Mouse (Mus musculus) G1E (cell line): ENCODE results near the gene Uqcr10. TPM values are rescaled to one million over a fixed set of nuclear protein-coding genes. Genes with fewer than 3 reads are reported as not detected.
"Not testable (repeated sequence)": the region's sequence is repeated elsewhere in the genome, so short reads cannot be mapped to it uniquely, and the experiment has no call there.

Source experiments
- ATAC-seq: 2 replicates; pipeline ENCODE4 v1.8.0; 2016; ENCODE audit warnings: mild to moderate bottlenecking; ENCODE audit not compliant: insufficient number of reproducible peaks, poor library complexity, low FRiP score, severe bottlenecking; ENCODE audit errors: extremely low read depth
- DNase-seq: peaks from one replicate; pipeline ENCODE4 v3.0.0; 2012; ENCODE audit warnings: low spot score
- H3K27me3 ChIP-seq: 2 replicates; pipeline ENCODE4 v1.6.1; 2012; ENCODE audit warnings: mild to moderate bottlenecking, low read length, inconsistent platforms; ENCODE audit not compliant: insufficient read depth
- H3K36me3 ChIP-seq: replicated peaks from 2 replicates; pipeline ENCODE3; 2012; ENCODE audit warnings: mild to moderate bottlenecking, inconsistent platforms
- H3K4me1 ChIP-seq: 2 replicates; pipeline ENCODE4 v1.6.1; 2012; ENCODE audit warnings: low read depth, low read length, inconsistent platforms, mixed read lengths; ENCODE audit not compliant: insufficient read depth
- H3K4me3 ChIP-seq: 2 replicates; pipeline ENCODE4 v1.5.1; 2012; ENCODE audit warnings: low read depth, mild to moderate bottlenecking, inconsistent platforms, low read length, moderate library complexity, mixed read lengths
- H3K9me3 ChIP-seq: replicated peaks from 2 replicates; pipeline ENCODE4 v1.6.1; 2012; ENCODE audit warnings: inconsistent platforms
- CTCF ChIP-seq: IDR thresholded peaks from 2 replicates; pipeline ENCODE4 v1.5.1; 2012; ENCODE audit warnings: low read depth, low read length, inconsistent platforms, mixed read lengths
- GATA1 ChIP-seq: IDR thresholded peaks from 2 replicates; pipeline ENCODE4 v1.6.1; 2012; ENCODE audit warnings: borderline replicate concordance, low read length, inconsistent platforms, mixed read lengths
- GATA2 ChIP-seq: IDR thresholded peaks from 2 replicates; pipeline ENCODE4 v1.6.1; 2012; ENCODE audit warnings: low read depth, low read length, inconsistent platforms, borderline replicate concordance
- POLR2AphosphoS5 ChIP-seq: IDR thresholded peaks from 2 replicates; pipeline ENCODE4 v1.6.1; 2012; ENCODE audit warnings: low read depth, low read length, inconsistent platforms; ENCODE audit not compliant: insufficient replicate concordance
- TAL1 ChIP-seq: conservative IDR thresholded peaks from 2 replicates; pipeline ENCODE4 v1.6.1; 2012; ENCODE audit warnings: low read depth, low read length, inconsistent platforms, mixed read lengths
- polyA plus RNA-seq: library from polyadenylated mRNA; stranded (reverse); fragments of >175 nt; gene quantifications from 2 replicates; pipeline ENCODE4 v1.2.3, GENCODE M21; 2012
- total RNA-seq, 2 experiments: library from RNA; stranded (forward) in 1 of 2; stranded (reverse) in 1 of 2; fragments of 200-1000 nt in 1 of 2; fragments of >200 nt in 1 of 2; fragmentation: Nextera tagmentation in 1 of 2; gene quantifications; 2 replicates each; pipeline ENCODE4 v1.2.3; 2014 to 2017

Gene Uqcr10
- total and polyA plus RNA-seq, 3 experiments = 23.8 to 191 (median 142) TPM

DNA sequence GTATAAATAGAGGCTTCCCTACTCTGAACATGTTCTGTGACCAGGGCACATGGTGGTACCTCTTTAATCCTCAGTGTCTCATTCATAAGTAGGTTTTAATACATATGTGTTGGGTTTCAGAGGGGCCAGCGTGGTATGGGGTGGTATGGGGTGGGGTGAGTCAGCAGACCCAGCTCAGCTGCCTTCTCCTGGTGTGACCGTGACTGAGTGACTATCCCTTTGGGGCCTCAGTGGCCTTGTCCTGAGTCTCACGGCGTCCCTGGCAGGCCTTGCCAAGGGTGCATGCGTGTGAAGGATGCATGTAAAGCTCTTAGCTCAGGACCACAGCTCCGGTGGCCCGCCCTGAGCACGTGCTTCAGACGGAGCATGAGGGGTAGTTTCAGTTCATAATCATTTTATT is 15.8 kb upstream of the Uqcr10 start:
- no peak for ATAC-seq
- no peak for DNase-seq
- H3K9me3 ChIP-seq = no peaks in the 10 kb centered on the region
- peaks cover 10% of the 10 kb centered on the region; the same call in 1 of the 2 replicates for H3K4me1 ChIP-seq
- TF ChIP-seq TAL1 (no peak), POLR2AphosphoS5 (no peak), CTCF (no peak), GATA1 (no peak), GATA2 (no peak)
- H3K27me3 ChIP-seq = no peaks in the 10 kb centered on the region
- H3K36me3 ChIP-seq = peaks cover 74% of the 10 kb centered on the region
- H3K4me3 ChIP-seq = no peak overlapping the region

DNA sequence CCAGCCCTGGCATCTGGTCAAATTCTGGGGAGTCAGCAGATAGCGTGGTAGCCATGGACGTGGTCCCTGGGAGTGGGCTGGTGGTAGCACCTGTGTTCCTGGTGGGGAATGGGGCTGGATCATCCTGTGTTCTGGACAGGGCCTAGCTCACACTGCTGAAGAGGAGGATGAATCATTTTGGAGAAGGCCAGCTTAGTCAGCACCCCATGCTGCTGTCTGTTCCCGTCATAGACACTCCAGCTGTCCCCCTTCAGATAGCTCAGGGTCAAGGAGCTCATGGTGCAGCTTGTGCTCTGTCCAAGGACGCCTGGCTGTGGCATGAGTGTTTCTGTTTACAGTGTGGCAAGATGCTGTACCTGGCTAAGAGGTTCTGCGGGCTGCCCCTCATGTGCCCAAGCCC is 14.4 kb upstream of the Uqcr10 start:
- ATAC-seq = no peak
- Histone ChIP-seq H3K4me3 (no peak overlapping the region), H3K4me1 (peaks cover 18% of the 10 kb centered on the region), H3K36me3 (peaks cover 64% of the 10 kb centered on the region), H3K9me3 (no peaks in the 10 kb centered on the region), H3K27me3 (no peaks in the 10 kb centered on the region)
- TF ChIP-seq GATA2 = no peak
- no peak for TF ChIP-seq GATA1
- no peak for TF ChIP-seq TAL1
- TF ChIP-seq POLR2AphosphoS5 = no peak
- TF ChIP-seq CTCF = no peak
- no peak for DNase-seq

DNA sequence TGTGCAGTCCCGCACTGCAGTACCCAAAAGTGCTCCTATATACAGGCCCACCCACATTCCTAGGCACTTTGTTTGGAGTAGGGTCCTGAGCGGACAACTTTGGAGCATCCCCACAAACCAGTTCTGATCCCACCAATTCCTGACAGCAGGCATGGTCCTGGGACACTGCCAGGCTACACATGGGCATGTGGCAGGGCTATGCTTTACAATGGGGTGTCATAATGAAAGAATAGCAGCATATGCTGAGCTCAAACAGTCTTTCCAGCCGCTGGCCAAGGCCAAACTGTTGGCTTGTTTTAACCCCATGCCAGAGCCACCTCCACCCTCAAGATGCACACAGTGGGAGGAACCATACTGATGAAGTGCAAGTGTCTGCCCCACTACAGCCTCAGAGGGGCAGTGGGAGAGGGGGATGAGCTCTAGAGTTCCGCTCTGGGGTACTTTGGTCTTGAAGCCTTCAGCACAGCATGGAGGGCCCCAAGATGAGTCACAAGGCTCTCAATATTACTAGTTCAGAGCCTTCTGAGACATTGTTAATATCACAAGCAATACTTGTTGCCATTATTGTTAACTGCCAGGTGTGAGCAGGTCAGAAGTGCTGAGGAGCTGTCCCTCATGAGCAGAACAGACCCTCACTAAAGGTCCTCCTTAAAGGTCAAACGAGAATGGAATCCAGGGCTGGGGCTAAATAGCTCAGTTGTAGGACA is 12.5 kb upstream of the Uqcr10 start:
- H3K4me1 ChIP-seq = peaks cover 23% of the 10 kb centered on the region
- no peak for DNase-seq
- no peak overlapping the region for H3K4me3 ChIP-seq
- ATAC-seq = no peak
- no peak for TF ChIP-seq GATA2
- TF ChIP-seq CTCF = no peak
- TF ChIP-seq POLR2AphosphoS5 = no peak
- no peak for TF ChIP-seq GATA1
- TF ChIP-seq TAL1 = no peak
- H3K9me3 ChIP-seq = no peaks in the 10 kb centered on the region
- peaks cover 58% of the 10 kb centered on the region for H3K36me3 ChIP-seq
- H3K27me3 ChIP-seq = no peaks in the 10 kb centered on the region

DNA sequence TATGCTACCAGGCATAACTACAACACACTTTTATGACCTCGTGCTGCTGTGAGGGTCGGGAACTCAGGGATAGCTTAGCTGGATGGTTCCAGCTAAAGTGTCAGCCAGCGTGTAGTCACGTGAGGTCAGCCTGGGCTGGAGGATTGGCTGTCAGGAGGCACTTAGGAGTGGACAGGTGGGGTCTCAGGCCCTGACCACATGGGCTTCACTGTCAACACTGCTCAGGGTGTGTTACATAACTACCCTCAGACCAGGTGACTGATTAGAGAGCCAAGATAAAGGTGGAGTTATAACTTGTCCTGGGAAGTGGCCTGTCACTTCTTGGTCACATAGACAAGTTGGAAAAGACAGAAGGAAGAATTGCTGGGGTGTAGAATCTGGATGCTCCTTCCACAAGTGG is 11.5 kb upstream of the Uqcr10 start:
- Histone ChIP-seq H3K9me3 (no peaks in the 10 kb centered on the region), H3K4me1 (peaks cover 21% of the 10 kb centered on the region), H3K36me3 (peaks cover 50% of the 10 kb centered on the region), H3K4me3 (no peak overlapping the region), H3K27me3 (no peaks in the 10 kb centered on the region)
- no peak for ATAC-seq
- TF ChIP-seq GATA1 = no peak
- no peak for TF ChIP-seq POLR2AphosphoS5
- no peak for DNase-seq

DNA sequence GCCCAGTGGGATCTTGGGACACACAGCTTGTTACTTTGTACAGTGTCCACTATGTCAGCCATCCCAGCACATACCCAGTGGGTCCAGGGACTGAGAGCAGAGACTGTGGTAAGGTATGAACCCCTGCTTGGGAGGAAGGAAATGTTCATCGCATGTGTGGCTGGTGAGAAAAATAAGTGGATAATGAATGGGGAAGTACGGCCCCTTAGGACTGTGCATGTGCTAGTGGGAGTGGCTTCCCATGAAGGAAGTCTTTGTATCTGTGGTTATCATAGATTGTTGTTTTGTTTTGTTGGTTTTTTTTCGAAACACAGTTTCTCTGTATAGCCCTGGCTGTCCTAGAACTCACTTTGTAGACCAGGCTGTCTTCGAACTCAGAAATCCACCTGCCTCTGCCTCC is 10.6 kb upstream of the Uqcr10 start:
- Histone ChIP-seq H3K9me3 (no peaks in the 10 kb centered on the region), H3K4me1 (peaks cover 20% of the 10 kb centered on the region), H3K27me3 (no peaks in the 10 kb centered on the region), H3K36me3 (peaks cover 49% of the 10 kb centered on the region), H3K4me3 (no peak overlapping the region)
- TF ChIP-seq TAL1 (no peak), CTCF (no peak), POLR2AphosphoS5 (no peak)
- no peak for ATAC-seq
- DNase-seq = no peak

DNA sequence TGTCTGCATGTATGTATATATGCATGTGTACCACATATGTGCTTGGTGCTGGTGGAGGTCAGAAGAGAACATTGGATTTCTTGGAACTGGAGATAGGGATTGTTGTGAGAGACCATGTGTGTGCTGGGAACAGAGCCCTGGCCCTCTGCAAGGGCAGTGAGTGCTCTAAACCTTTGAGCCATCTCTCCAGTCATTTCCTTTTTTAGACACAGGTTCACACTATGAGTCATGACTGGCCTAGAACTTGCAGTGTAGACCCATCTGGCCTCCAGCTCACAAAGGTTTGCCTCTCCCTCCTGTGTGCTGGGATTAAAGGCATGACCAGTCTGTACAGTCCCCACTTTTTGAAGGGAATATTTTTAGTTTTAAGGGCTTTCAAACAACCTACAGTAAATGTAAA is 8.7 kb upstream of the Uqcr10 start:
- Histone ChIP-seq H3K27me3 (no peaks in the 10 kb centered on the region), H3K9me3 (no peaks in the 10 kb centered on the region), H3K4me3 (no peak overlapping the region), H3K4me1 (peaks cover 14% of the 10 kb centered on the region), H3K36me3 (peaks cover 43% of the 10 kb centered on the region)
- no peak for ATAC-seq
- TF ChIP-seq TAL1 (no peak), CTCF (no peak), POLR2AphosphoS5 (no peak), GATA1 (no peak), GATA2 (no peak)
- no peak for DNase-seq

DNA sequence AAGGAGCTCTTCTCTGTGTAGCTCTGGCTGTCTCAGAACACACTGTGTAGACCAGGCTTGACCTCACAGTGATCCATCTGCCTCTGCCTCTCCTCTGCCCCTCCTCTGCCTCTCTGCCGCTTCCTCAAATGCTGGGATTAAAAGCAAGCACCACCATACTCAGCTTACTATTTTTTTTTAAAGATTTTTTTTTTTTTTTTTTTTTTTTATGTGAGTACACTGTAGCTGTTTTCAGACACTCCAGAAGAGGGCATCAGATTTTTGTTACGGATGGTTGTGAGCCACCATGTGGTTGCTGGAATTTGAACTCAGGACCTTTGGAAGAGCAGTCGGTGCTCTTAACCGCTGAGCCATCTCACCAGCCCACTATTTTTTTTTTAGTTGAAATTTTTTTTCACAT is 6.0 kb upstream of the Uqcr10 start:
- Histone ChIP-seq H3K4me1 (peaks cover 27% of the 10 kb centered on the region), H3K36me3 (peaks cover 25% of the 10 kb centered on the region)
- not testable (repeated sequence) for H3K4me3 ChIP-seq, H3K9me3 ChIP-seq, ATAC-seq, DNase-seq, H3K27me3 ChIP-seq
